Mouse (Mus musculus): ENCODE results near the gene Ugt1a7c.
A peak's percentile ranks its signal among the peaks of the same experiment; 100 is the strongest.
"Not testable (repeated sequence)": the region's sequence is repeated elsewhere in the genome, so short reads cannot be mapped to it uniquely, and the experiment has no call there.

Ugt1a7c gene

GRCm38 (mm10) chr1:88094941-88095492 lies at the start of gene Ugt1a7c:
TSS of gene Ugt1a7c (plus strand) at chr1:88095062.
- DNase-seq (ENCODE audit: extremely low read depth, insufficient read length, low spot score): no peak

DNA sequence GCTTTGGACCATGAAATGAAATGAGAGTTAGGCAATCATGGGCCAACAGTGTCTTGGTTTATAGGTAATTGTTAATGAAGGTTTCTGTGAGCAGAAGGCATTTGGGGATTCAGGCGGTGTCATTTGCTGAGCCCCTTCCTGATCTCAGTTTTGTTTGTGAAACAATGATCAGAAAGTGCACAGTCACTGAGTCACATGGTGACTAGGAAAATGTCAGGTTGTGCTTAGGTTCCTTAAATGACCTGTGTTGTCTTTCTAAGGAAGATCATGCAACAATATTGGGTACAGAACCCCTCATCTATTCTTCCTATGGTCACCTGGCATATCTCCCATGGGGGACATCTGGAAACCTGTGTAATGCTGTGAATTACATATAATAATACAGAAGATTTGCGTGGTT lies 47.5 kb upstream of the Ugt1a7c start:
- DNase-seq (ENCODE audit: extremely low read depth, insufficient read length, low spot score): not testable (repeated sequence)

- DNase-seq (ENCODE audit: extremely low read depth, insufficient read length, low spot score): no peak
Measured at GRCm38 (mm10) chr1:88055088-88055487, 39.8 kb upstream of the Ugt1a7c start, which contains the start of gene Ugt1a10. TSS of gene Ugt1a10 (plus strand) at chr1:88055388.

- DNase-seq (ENCODE audit: extremely low read depth, insufficient read length, low spot score): not testable (repeated sequence)
Measured at GRCm38 (mm10) chr1:88066472-88067102, 28.3 kb upstream of the Ugt1a7c start.

GRCm38 (mm10) chr1:88070495-88070894 lies 24.4 kb upstream of the Ugt1a7c start, which contains the start of gene Ugt1a9:
TSS of gene Ugt1a9 (plus strand) at chr1:88070800.
- no peak for DNase-seq (ENCODE audit: extremely low read depth, insufficient read length, low spot score)

- DNase-seq (ENCODE audit: extremely low read depth, insufficient read length, low spot score): no peak
Measured at GRCm38 (mm10) chr1:88070902-88071301, 24.0 kb upstream of the Ugt1a7c start.

- DNase-seq (ENCODE audit: extremely low read depth, insufficient read length, low spot score): no peak
Measured at GRCm38 (mm10) chr1:88074471-88074870, 20.4 kb upstream of the Ugt1a7c start.

GRCm38 (mm10) chr1:88077128-88077527 lies 17.7 kb upstream of the Ugt1a7c start:
- peak; percentile 13 for DNase-seq (ENCODE audit: extremely low read depth, insufficient read length, low spot score)

DNA sequence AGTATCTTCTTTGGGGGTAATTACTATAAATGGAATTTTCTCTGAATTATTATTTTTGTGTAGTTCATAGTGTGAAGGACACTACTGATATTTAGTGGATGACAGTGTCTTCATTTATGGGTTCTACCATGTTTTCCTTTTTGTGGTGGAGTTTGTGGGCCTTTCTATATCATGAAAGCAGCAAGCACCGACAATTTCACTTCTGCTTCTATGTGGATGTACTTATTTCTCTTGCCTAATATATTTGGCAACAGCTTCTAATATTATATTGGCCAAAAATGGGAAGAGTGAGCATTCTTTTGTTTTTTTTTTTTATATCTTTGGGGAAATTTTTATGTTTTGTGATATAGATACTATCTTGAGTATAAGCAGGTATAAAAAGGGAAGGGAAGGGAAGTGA lies 13.2 kb upstream of the Ugt1a7c start:
- DNase-seq (ENCODE audit: extremely low read depth, insufficient read length, low spot score): no peak

DNA sequence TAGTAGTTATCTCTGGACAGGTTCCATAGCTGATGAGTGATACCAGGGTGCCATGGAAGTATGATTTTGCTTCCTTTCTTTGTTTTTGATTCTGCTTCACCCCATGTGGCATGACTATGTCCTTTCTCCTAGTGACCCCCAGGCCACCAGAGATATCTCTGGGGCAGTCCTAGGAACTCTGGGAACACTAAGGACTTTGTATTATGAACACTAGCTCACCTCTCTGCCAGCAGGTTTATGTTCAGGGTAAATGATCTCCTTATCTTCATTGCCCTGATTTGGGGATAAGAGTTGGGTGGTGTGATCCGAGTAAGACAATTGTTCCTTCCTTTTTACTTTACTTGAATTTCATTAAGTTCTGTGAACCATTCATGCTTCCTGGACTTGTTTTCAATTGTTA lies 8.7 kb upstream of the Ugt1a7c start:
- no peak for DNase-seq (ENCODE audit: extremely low read depth, insufficient read length, low spot score)

GRCm38 (mm10) chr1:88087513-88087912 lies 7.3 kb upstream of the Ugt1a7c start, which contains the start of gene Ugt1a8:
TSS of gene Ugt1a8 (plus strand) at chr1:88087813.
- DNase-seq (ENCODE audit: extremely low read depth, insufficient read length, low spot score): no peak

GRCm38 (mm10) chr1:88092341-88092740 lies 2.5 kb upstream of the Ugt1a7c start:
- DNase-seq (ENCODE audit: extremely low read depth, insufficient read length, low spot score): no peak

GRCm38 (mm10) chr1:88094270-88094676 lies 589 bp upstream of the Ugt1a7c start:
- not testable (repeated sequence) for DNase-seq (ENCODE audit: extremely low read depth, insufficient read length, low spot score)

- DNase-seq (ENCODE audit: extremely low read depth, insufficient read length, low spot score): not testable (repeated sequence)
Measured at GRCm38 (mm10) chr1:88098546-88098945, 3.7 kb downstream of the Ugt1a7c start.

- not testable (repeated sequence) for DNase-seq (ENCODE audit: extremely low read depth, insufficient read length, low spot score)
Measured at GRCm38 (mm10) chr1:88099691-88100090, 4.8 kb downstream of the Ugt1a7c start.

GRCm38 (mm10) chr1:88103019-88103418 lies 8.2 kb downstream of the Ugt1a7c start, which contains the start of gene Ugt1a6b:
TSS of gene Ugt1a6b (plus strand) at chr1:88103252.
- not testable (repeated sequence) for DNase-seq (ENCODE audit: extremely low read depth, insufficient read length, low spot score)

DNA sequence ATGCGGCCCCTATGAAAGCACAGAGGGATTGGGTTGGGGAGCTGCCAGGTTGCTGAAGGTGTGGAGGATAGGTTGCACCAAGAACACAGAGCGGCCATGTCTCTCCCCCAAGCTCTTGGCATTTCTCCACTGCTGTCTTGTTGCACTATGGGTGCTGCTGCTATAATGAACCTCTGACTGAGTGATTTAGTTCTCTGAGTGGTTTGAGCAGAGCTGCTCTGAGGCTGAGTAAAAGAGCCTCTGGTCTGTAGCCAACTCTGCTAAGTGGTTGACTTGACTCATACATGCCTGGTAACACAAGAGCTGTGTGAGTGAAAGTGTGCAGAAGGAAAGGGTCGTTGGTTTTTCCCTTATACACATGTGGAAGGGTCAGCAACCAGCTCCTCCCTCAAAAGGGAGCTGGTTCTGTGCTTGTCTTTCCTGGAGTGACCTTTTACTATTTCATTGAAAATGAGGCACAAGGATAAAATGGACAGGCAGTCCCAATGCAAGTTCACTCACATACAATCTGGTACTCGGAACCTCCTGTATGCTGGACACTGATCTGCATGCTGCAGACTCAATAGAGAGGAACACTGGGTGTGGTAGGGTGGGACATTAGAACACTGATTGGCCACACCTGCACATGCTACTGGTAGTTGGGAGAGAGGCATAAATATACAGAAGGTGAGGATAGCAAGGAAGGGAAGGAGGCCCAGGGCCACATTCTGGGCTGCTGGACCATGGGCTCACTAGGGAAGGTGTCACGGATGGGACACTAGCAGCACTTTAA lies 9.0 kb downstream of the Ugt1a7c start:
- peak; percentile 55 for DNase-seq (ENCODE audit: extremely low read depth, insufficient read length, low spot score)

GRCm38 (mm10) chr1:88104667-88105430 lies 10.0 kb downstream of the Ugt1a7c start:
- no peak for DNase-seq (ENCODE audit: extremely low read depth, insufficient read length, low spot score)

DNA sequence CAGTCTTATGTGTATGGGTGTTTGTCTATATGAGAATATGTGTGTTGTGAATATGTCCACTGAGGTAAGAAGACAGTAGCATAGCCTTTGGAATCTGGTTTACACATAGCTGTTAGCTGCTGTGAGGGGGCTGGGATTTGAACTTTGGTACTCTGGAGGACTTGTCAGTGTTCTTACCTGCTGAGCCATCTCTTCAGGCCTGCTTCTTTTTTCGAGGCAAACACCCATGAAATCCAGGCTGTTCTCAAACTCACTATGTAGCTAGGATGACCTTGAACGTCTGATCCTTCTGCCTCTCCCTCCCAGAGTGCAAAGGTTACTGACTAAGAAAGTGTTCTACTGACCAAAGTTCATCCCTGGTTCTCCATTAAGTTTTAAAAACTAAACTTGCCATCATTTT lies 10.8 kb downstream of the Ugt1a7c start:
- DNase-seq (ENCODE audit: extremely low read depth, insufficient read length, low spot score): no peak

DNA sequence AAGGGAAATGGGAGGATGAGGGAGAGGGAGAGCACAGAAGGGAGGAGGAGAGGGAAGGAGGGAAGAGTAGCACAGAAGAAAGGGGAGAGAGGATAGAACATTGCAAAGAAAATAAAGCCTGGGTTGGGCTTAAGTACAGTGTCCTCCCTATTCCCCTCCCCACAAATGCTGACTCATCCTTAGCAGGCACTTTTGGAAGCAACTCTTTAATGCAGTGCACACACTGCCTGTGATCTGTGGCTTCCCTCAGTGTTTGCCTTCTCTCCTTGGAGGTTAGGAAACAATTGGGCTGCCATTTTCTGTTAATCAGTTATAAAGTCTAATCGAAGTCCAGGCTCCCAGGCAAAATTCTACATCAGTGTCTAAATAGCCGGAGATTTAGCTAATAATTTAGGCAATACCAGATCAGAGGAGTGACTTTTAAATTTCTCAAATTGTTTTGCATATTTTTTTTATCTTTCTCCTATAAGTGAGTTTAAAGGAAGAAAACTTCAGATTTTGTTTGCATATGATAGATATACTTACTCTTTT lies 14.2 kb downstream of the Ugt1a7c start:
- DNase-seq (ENCODE audit: extremely low read depth, insufficient read length, low spot score): not testable (repeated sequence)
